Mouse (Mus musculus) heart, postnatal 25 days (tissue): ENCODE results near the gene Tmem131. TPM values are rescaled to one million over a fixed set of nuclear protein-coding genes. Genes with fewer than 3 reads are reported as not detected.
"Not testable (repeated sequence)": the region's sequence is repeated elsewhere in the genome, so short reads cannot be mapped to it uniquely, and the experiment has no call there.

Source experiments
- DNase-seq: peaks from one replicate; pipeline ENCODE4 v3.0.0; 2022; ENCODE audit warnings: low spot score
- intact Hi-C: fragments of 180-260 bp; cut with DNase I; formaldehyde crosslinking; loops from one replicate; pipeline ENCODE4 v1.15.1; 2025
- total RNA-seq, 2 experiments: library from RNA; stranded (reverse); gene quantifications; 2 replicates each; pipeline ENCODE4 v1.2.3; 2021

Tmem131 gene
- total RNA-seq, 2 experiments from 2014 or later: 30.7 to 33.5 TPM

GRCm38 (mm10) chr1:36854198-36854765, 89.2 kb downstream of the Tmem131 start:
- DNase-seq: no peak
- intact Hi-C loops: no loop called here

GRCm38 (mm10) chr1:36852085-36852484, 91.4 kb downstream of the Tmem131 start:
- no peak for DNase-seq
- intact Hi-C loops: no loop called here

- intact Hi-C loops: no loop called here
- no peak for DNase-seq
These were observed 92.1 kb downstream of the Tmem131 start for GRCm38 (mm10) chr1:36851392-36851791.

- intact Hi-C loops: no loop called here
These were observed 95.4 kb downstream of the Tmem131 start for GRCm38 (mm10) chr1:36848036-36848435.

GRCm38 (mm10) chr1:36847276-36847675, 96.2 kb downstream of the Tmem131 start:
- no peak for DNase-seq
- intact Hi-C loops: no loop called here

More at GRCm38 (mm10) chr1:36848036-36848435, 95.4 kb downstream of the Tmem131 start:
- no peak for DNase-seq

- intact Hi-C loops: no loop called here
- no peak for DNase-seq
These were observed 98.4 kb downstream of the Tmem131 start for GRCm38 (mm10) chr1:36845031-36845430.

- DNase-seq: no peak
- intact Hi-C loops: loop anchor here (2.0 to 5.0 kb wide), 2 partner anchors 17 to 75 kb away; no protein-coding TSS in a partner anchor
These were observed 101.7 kb downstream of the Tmem131 start for GRCm38 (mm10) chr1:36841806-36842205.

- intact Hi-C loops: loop anchor here (5.0 kb wide), 1 partner anchor 76 kb away; no protein-coding TSS in a partner anchor
- DNase-seq: no peak
These were observed 102.5 kb downstream of the Tmem131 start for GRCm38 (mm10) chr1:36840959-36841358.

GRCm38 (mm10) chr1:36839858-36840257, 103.6 kb downstream of the Tmem131 start:
- intact Hi-C loops: loop anchor here (5.0 kb wide), 1 partner anchor 77 kb away; no protein-coding TSS in a partner anchor

GRCm38 (mm10) chr1:36836274-36836954, 107.1 kb downstream of the Tmem131 start:
- no peak for DNase-seq
- intact Hi-C loops: no loop called here

More at GRCm38 (mm10) chr1:36839858-36840257, 103.6 kb downstream of the Tmem131 start:
- DNase-seq: no peak

GRCm38 (mm10) chr1:36835593-36835992, 107.9 kb downstream of the Tmem131 start:
- intact Hi-C loops: no loop called here
- no peak for DNase-seq

- intact Hi-C loops: no loop called here
- no peak for DNase-seq
These were observed 109.4 kb downstream of the Tmem131 start for GRCm38 (mm10) chr1:36834090-36834489.

GRCm38 (mm10) chr1:36830913-36831866, 112.3 kb downstream of the Tmem131 start:
- no peak for DNase-seq
- intact Hi-C loops: no loop called here

- no peak for DNase-seq
- intact Hi-C loops: loop anchor here (5.0 kb wide), 1 partner anchor 118 kb away; the partner anchor contains the start of gene Tmem131
These were observed 119.1 kb downstream of the Tmem131 start for GRCm38 (mm10) chr1:36824356-36824755.

GRCm38 (mm10) chr1:36821918-36822317, 121.5 kb downstream of the Tmem131 start:
- DNase-seq: not testable (repeated sequence)
- intact Hi-C loops: loop anchor here (2.0 to 5.0 kb wide), 2 partner anchors 120 to 315 kb away; partner anchors contain the start of gene Tmem131

GRCm38 (mm10) chr1:36815166-36815565, 128.3 kb downstream of the Tmem131 start:
- intact Hi-C loops: no loop called here
- DNase-seq: no peak

- no peak for DNase-seq
- intact Hi-C loops: no loop called here
These were observed 129.1 kb downstream of the Tmem131 start for GRCm38 (mm10) chr1:36814271-36814903.

GRCm38 (mm10) chr1:36813415-36813814, 130.1 kb downstream of the Tmem131 start:
- DNase-seq: no peak

GRCm38 (mm10) chr1:36811806-36812205, 131.7 kb downstream of the Tmem131 start:
- DNase-seq: no peak
- intact Hi-C loops: no loop called here

More at GRCm38 (mm10) chr1:36813415-36813814, 130.1 kb downstream of the Tmem131 start:
- intact Hi-C loops: no loop called here
